Mouse (Mus musculus): ENCODE data around the gene Gprin1. TPM values are rescaled to one million over a fixed set of nuclear protein-coding genes. Genes with fewer than 3 reads are reported as not detected.

Gprin1 gene
- total and polyA plus RNA-seq, 3 experiments, result not detected

DNA sequence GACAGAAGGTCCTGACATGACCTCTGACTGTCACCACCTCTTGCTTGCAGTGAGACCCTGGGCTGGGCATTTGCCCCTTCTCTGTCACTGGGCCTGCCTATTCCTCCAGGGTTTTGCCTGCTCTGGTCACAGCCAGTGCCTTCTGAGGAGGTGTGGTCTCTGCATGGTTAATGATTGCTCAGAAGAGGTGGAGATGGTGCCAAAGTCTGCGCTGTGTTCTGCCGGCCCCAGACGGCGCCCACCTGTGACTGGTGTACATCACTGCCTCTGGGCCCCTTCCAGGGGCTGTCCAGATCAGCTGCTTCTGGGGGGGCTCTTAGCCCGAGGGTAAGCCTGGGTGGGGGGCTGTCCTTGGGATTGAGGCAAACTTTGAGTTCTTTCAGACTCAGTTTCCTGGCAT is 48.4 kb downstream of the Gprin1 start, which contains the start of gene Cdhr2:
Cdhr2 (plus strand) TSS at position 219 of the 400 bp plus-strand sequence.
- H3K9me3 ChIP-seq (replicated peaks; ENCODE audit: insufficient read depth, low read length), result no peaks in the 10 kb centered on the region
- H3K36me3 ChIP-seq (ENCODE audit: control insufficient read depth in 1 of 2, insufficient read depth in 2 of 2, low read length in 2 of 2), result no peaks in the 10 kb centered on the region
- no peak within 1 kb of the TSS for H3K9ac ChIP-seq (ENCODE audit: control insufficient read depth, low read depth, low read length, poor library complexity, severe bottlenecking)
- no peak for DNase-seq (ENCODE audit: low read depth, low spot score)
- TF ChIP-seq SIN3A (IDR thresholded peaks at IDR 0.05; ENCODE audit: low read length), result no peak
- no peaks in the 10 kb centered on the region for H3K4me1 ChIP-seq (ENCODE audit: control insufficient read depth in 1 of 2, insufficient read depth in 2 of 2, low read length in 2 of 2)
- no peak within 1 kb of the TSS for H3K4me3 ChIP-seq (ENCODE audit: control insufficient read depth in 1 of 2, insufficient read depth in 1 of 2, low read depth in 2 of 2, low read length in 2 of 2)
- no peaks in the 10 kb centered on the region for H3K79me2 ChIP-seq (ENCODE audit: control insufficient read depth, insufficient read depth, low read length, poor library complexity)
- H3K27me3 ChIP-seq (ENCODE audit: control insufficient read depth in 1 of 2, insufficient read depth in 2 of 2, low read length in 2 of 2), result no peaks in the 10 kb centered on the region; a peak in 2 of 4 replicates
- H3K27ac ChIP-seq (ENCODE audit: control insufficient read depth, low read depth, low read length), result no peak within 1 kb of the TSS

- H3K4me1 ChIP-seq (ENCODE audit: control insufficient read depth in 1 of 2, insufficient read depth in 2 of 2, low read length in 2 of 2), result peaks cover 2 to 25% of the 10 kb centered on the region in 2 experiments
- H3K9me3 ChIP-seq (replicated peaks; ENCODE audit: insufficient read depth, low read length), result no peaks in the 10 kb centered on the region
- no peak overlapping the region for H3K4me3 ChIP-seq (ENCODE audit: control insufficient read depth in 1 of 2, insufficient read depth in 1 of 2, low read depth in 2 of 2, low read length in 2 of 2)
- no peak overlapping the region for H3K27ac ChIP-seq (ENCODE audit: control insufficient read depth, low read depth, low read length)
- H3K79me2 ChIP-seq (ENCODE audit: control insufficient read depth, insufficient read depth, low read length, poor library complexity), result peaks cover 26% of the 10 kb centered on the region
- H3K27me3 ChIP-seq (ENCODE audit: control insufficient read depth in 1 of 2, insufficient read depth in 2 of 2, low read length in 2 of 2), result no peaks in the 10 kb centered on the region; a peak in 1 of 4 replicates
- no peak for DNase-seq (ENCODE audit: low read depth, low spot score)
- H3K9ac ChIP-seq (ENCODE audit: control insufficient read depth, low read depth, low read length, poor library complexity, severe bottlenecking), result no peak overlapping the region
- H3K36me3 ChIP-seq (ENCODE audit: control insufficient read depth in 1 of 2, insufficient read depth in 2 of 2, low read length in 2 of 2), result peaks cover 0 to 14% of the 10 kb centered on the region in 2 experiments; a peak in 2 of 4 replicates
- TF ChIP-seq SMC3 (IDR thresholded peaks at IDR 0.05; ENCODE audit: low read depth, low read length) (no peak), CHD2 (IDR thresholded peaks at IDR 0.05; ENCODE audit: low read length) (no peak), ZNF384 (IDR thresholded peaks at IDR 0.05; ENCODE audit: low read depth, low read length) (no peak), POLR2AphosphoS5 (IDR thresholded peaks at IDR 0.05; ENCODE audit: borderline replicate concordance, low read depth, low read length) (no peak), CHD1 (IDR thresholded peaks at IDR 0.05; ENCODE audit: low read depth, low read length) (no peak), TAL1 (IDR thresholded peaks at IDR 0.05; ENCODE audit: low read length) (no peak), USF1 (IDR thresholded peaks at IDR 0.05; ENCODE audit: low read depth, low read length) (no peak), HCFC1 (IDR thresholded peaks at IDR 0.05; ENCODE audit: low read depth, low read length) (no peak), SIN3A (IDR thresholded peaks at IDR 0.05; ENCODE audit: low read length) (no peak), MYB (IDR thresholded peaks at IDR 0.05; ENCODE audit: low read depth, low read length) (no peak), ZMIZ1 (IDR thresholded peaks at IDR 0.05; ENCODE audit: low read depth, low read length) (no peak), MAFK (IDR thresholded peaks at IDR 0.05; ENCODE audit: borderline replicate concordance, low read depth, low read length) (no peak), UBTF (IDR thresholded peaks at IDR 0.05; ENCODE audit: borderline replicate concordance, insufficient read depth, low read depth, low read length) (no peak), MEF2A (IDR thresholded peaks at IDR 0.05; ENCODE audit: extremely low read depth, insufficient replicate concordance, low read depth, low read length, poor library complexity, severe bottlenecking) (no peak), EP300 (IDR thresholded peaks at IDR 0.05; ENCODE audit: low read depth in 1 of 2, low read length in 2 of 2) (no peak)
These were observed 54.0 kb downstream of the Gprin1 start for GRCm38 (mm10) chr13:54695479-54696230.
